Mouse (Mus musculus): ENCODE measurements at regions not wholly inside any gene's neighbourhood (a gene's known extent, or its start where the extent isn't known, plus 50 kb on each side); places are given as distances from the start of the nearest gene placed in this dataset.

GRCm38 (mm10) chr10:20776640-20777413 is 51.9 kb upstream of the Pde7b start:
- no peak for DNase-seq

- no peak for DNase-seq
Observed at GRCm38 (mm10) chr10:20775731-20776429, 51.0 kb upstream of the Pde7b start.

Data from kidney, adult 11 months (tissue).